Mouse (Mus musculus): ENCODE results near the gene Cyp2d9. TPM values are rescaled to one million over a fixed set of nuclear protein-coding genes. Genes with fewer than 3 reads are reported as not detected.

Gene Cyp2d9
- polyA plus RNA-seq, 1 experiment from 2014 or later, result not detected

GRCm38 (mm10) chr15:82404163-82404562 is 29.1 kb upstream of the Cyp2d9 start:
- Histone ChIP-seq H3K36me3 (ENCODE audit: control insufficient read depth, insufficient read depth, low read length) (no peaks in the 10 kb centered on the region), H3K9ac (ENCODE audit: low read length) (no peak overlapping the region), H3K4me1 (replicated peaks; ENCODE audit: control insufficient read depth, insufficient read depth, low read length) (no peaks in the 10 kb centered on the region), H3K27me3 (replicated peaks; ENCODE audit: control insufficient read depth, insufficient read depth, low read length) (no peaks in the 10 kb centered on the region), H3K9me3 (ENCODE audit: control insufficient read depth, low read length) (no peaks in the 10 kb centered on the region), H3K27ac (ENCODE audit: low read depth) (no peak overlapping the region), H3K4me3 (ENCODE audit: low read depth, low read length) (no peak overlapping the region), H3K4me2 (ENCODE audit: low read length) (no peak overlapping the region)
- DNase-seq (ENCODE audit: low spot score) (no peak), ATAC-seq (replicated peaks; ENCODE audit: low FRiP score, low TSS enrichment, low read depth) (no peak)
- 90% methylated on average over 3 of the region's 3 CpGs for WGBS

GRCm38 (mm10) chr15:82406981-82407380 is 26.3 kb upstream of the Cyp2d9 start, which contains the start of gene Cyp2d10:
Cyp2d10 (minus strand) TSS chr15:82407195.
- WGBS, result 91% methylated on average over 6 of the region's 6 CpGs
- ATAC-seq (replicated peaks; ENCODE audit: low FRiP score, low TSS enrichment, low read depth), result no peak
- Histone ChIP-seq H3K9ac (ENCODE audit: low read length) (no peak within 1 kb of the TSS), H3K9me3 (ENCODE audit: control insufficient read depth, low read length) (no peaks in the 10 kb centered on the region), H3K27me3 (replicated peaks; ENCODE audit: control insufficient read depth, insufficient read depth, low read length) (no peaks in the 10 kb centered on the region), H3K4me3 (ENCODE audit: low read depth, low read length) (no peak within 1 kb of the TSS), H3K27ac (ENCODE audit: low read depth) (no peak within 1 kb of the TSS), H3K4me2 (ENCODE audit: low read length) (no peak within 1 kb of the TSS), H3K4me1 (replicated peaks; ENCODE audit: control insufficient read depth, insufficient read depth, low read length) (no peaks in the 10 kb centered on the region), H3K36me3 (ENCODE audit: control insufficient read depth, insufficient read depth, low read length) (no peaks in the 10 kb centered on the region)
- no peak for DNase-seq (ENCODE audit: low spot score)

- WGBS, result 75% methylated on average over 4 of the region's 4 CpGs
- Histone ChIP-seq H3K9me3 (ENCODE audit: control insufficient read depth, low read length) (no peaks in the 10 kb centered on the region), H3K27ac (ENCODE audit: low read depth) (no peak overlapping the region), H3K36me3 (ENCODE audit: control insufficient read depth, insufficient read depth, low read length) (no peaks in the 10 kb centered on the region), H3K4me3 (ENCODE audit: low read depth, low read length) (no peak overlapping the region), H3K4me1 (replicated peaks; ENCODE audit: control insufficient read depth, insufficient read depth, low read length) (no peaks in the 10 kb centered on the region), H3K9ac (ENCODE audit: low read length) (no peak overlapping the region), H3K4me2 (ENCODE audit: low read length) (no peak overlapping the region), H3K27me3 (replicated peaks; ENCODE audit: control insufficient read depth, insufficient read depth, low read length) (no peaks in the 10 kb centered on the region)
- ATAC-seq (replicated peaks; ENCODE audit: low FRiP score, low TSS enrichment, low read depth) (no peak), DNase-seq (ENCODE audit: low spot score) (no peak)
These were observed 25.7 kb upstream of the Cyp2d9 start for GRCm38 (mm10) chr15:82407536-82407935.

GRCm38 (mm10) chr15:82416797-82417789 is 16.1 kb upstream of the Cyp2d9 start:
- 30% methylated on average over 16 of the region's 16 CpGs for WGBS
- H3K27me3 ChIP-seq (replicated peaks; ENCODE audit: control insufficient read depth, insufficient read depth, low read length), result no peaks in the 10 kb centered on the region
- no peaks in the 10 kb centered on the region for H3K4me1 ChIP-seq (replicated peaks; ENCODE audit: control insufficient read depth, insufficient read depth, low read length)
- no peaks in the 10 kb centered on the region for H3K9me3 ChIP-seq (ENCODE audit: control insufficient read depth, low read length)
- peak; percentile 80 for ATAC-seq (replicated peaks; ENCODE audit: low FRiP score, low TSS enrichment, low read depth)
- H3K4me3 ChIP-seq (ENCODE audit: low read depth, low read length), result no peak overlapping the region
- H3K36me3 ChIP-seq (ENCODE audit: control insufficient read depth, insufficient read depth, low read length), result no peaks in the 10 kb centered on the region
- no peak overlapping the region for H3K9ac ChIP-seq (ENCODE audit: low read length)
- H3K27ac ChIP-seq (ENCODE audit: low read depth), result no peak overlapping the region
- no peak overlapping the region for H3K4me2 ChIP-seq (ENCODE audit: low read length)
- DNase-seq (ENCODE audit: low spot score), result peak; percentile 71

- DNase-seq (ENCODE audit: low spot score) (no peak), ATAC-seq (replicated peaks; ENCODE audit: low FRiP score, low TSS enrichment, low read depth) (no peak)
- Histone ChIP-seq H3K9ac (ENCODE audit: low read length) (no peak overlapping the region), H3K4me2 (ENCODE audit: low read length) (no peak overlapping the region), H3K4me3 (ENCODE audit: low read depth, low read length) (no peak overlapping the region), H3K9me3 (ENCODE audit: control insufficient read depth, low read length) (no peaks in the 10 kb centered on the region), H3K36me3 (ENCODE audit: control insufficient read depth, insufficient read depth, low read length) (no peaks in the 10 kb centered on the region), H3K27ac (ENCODE audit: low read depth) (no peak overlapping the region), H3K27me3 (replicated peaks; ENCODE audit: control insufficient read depth, insufficient read depth, low read length) (no peaks in the 10 kb centered on the region), H3K4me1 (replicated peaks; ENCODE audit: control insufficient read depth, insufficient read depth, low read length) (no peaks in the 10 kb centered on the region)
- 60% methylated on average over 1 of the region's 1 CpGs for WGBS
These were observed 14.6 kb upstream of the Cyp2d9 start for GRCm38 (mm10) chr15:82418616-82419015.

- Histone ChIP-seq H3K27me3 (replicated peaks; ENCODE audit: control insufficient read depth, insufficient read depth, low read length) (no peaks in the 10 kb centered on the region), H3K4me2 (ENCODE audit: low read length) (no peak overlapping the region), H3K27ac (ENCODE audit: low read depth) (no peak overlapping the region), H3K36me3 (ENCODE audit: control insufficient read depth, insufficient read depth, low read length) (no peaks in the 10 kb centered on the region), H3K4me1 (replicated peaks; ENCODE audit: control insufficient read depth, insufficient read depth, low read length) (no peaks in the 10 kb centered on the region), H3K9ac (ENCODE audit: low read length) (no peak overlapping the region), H3K4me3 (ENCODE audit: low read depth, low read length) (no peak overlapping the region), H3K9me3 (ENCODE audit: control insufficient read depth, low read length) (no peaks in the 10 kb centered on the region)
- ATAC-seq (replicated peaks; ENCODE audit: low FRiP score, low TSS enrichment, low read depth) (no peak), DNase-seq (ENCODE audit: low spot score) (peak; percentile 38)
- WGBS, result 79% methylated on average over 4 of the region's 4 CpGs
These were observed 10.3 kb upstream of the Cyp2d9 start for GRCm38 (mm10) chr15:82422935-82423334.

GRCm38 (mm10) chr15:82423471-82423870 is 9.8 kb upstream of the Cyp2d9 start:
- H3K27ac ChIP-seq (ENCODE audit: low read depth), result no peak overlapping the region
- H3K4me2 ChIP-seq (ENCODE audit: low read length), result no peak overlapping the region
- H3K4me3 ChIP-seq (ENCODE audit: low read depth, low read length), result no peak overlapping the region
- WGBS, result 86% methylated on average over 3 of the region's 3 CpGs
- H3K27me3 ChIP-seq (replicated peaks; ENCODE audit: control insufficient read depth, insufficient read depth, low read length), result no peaks in the 10 kb centered on the region
- H3K36me3 ChIP-seq (ENCODE audit: control insufficient read depth, insufficient read depth, low read length), result no peaks in the 10 kb centered on the region
- H3K4me1 ChIP-seq (replicated peaks; ENCODE audit: control insufficient read depth, insufficient read depth, low read length), result no peaks in the 10 kb centered on the region
- no peak overlapping the region for H3K9ac ChIP-seq (ENCODE audit: low read length)
- ATAC-seq (replicated peaks; ENCODE audit: low FRiP score, low TSS enrichment, low read depth) (no peak), DNase-seq (ENCODE audit: low spot score) (no peak)
- H3K9me3 ChIP-seq (ENCODE audit: control insufficient read depth, low read length), result no peaks in the 10 kb centered on the region

GRCm38 (mm10) chr15:82433621-82434020 is 384 bp downstream of the Cyp2d9 start:
- Histone ChIP-seq H3K27me3 (replicated peaks; ENCODE audit: control insufficient read depth, insufficient read depth, low read length) (no peaks in the 10 kb centered on the region), H3K4me1 (replicated peaks; ENCODE audit: control insufficient read depth, insufficient read depth, low read length) (peaks cover 5% of the 10 kb centered on the region; the same call in 1 of the 2 replicates), H3K9me3 (ENCODE audit: control insufficient read depth, low read length) (no peaks in the 10 kb centered on the region), H3K36me3 (ENCODE audit: control insufficient read depth, insufficient read depth, low read length) (no peaks in the 10 kb centered on the region), H3K9ac (ENCODE audit: low read length) (no peak overlapping the region), H3K4me3 (ENCODE audit: low read depth, low read length) (no peak overlapping the region), H3K27ac (ENCODE audit: low read depth) (no peak overlapping the region), H3K4me2 (ENCODE audit: low read length) (no peak overlapping the region)
- 96% methylated on average over 3 of the region's 3 CpGs for WGBS
- no peak for DNase-seq (ENCODE audit: low spot score)
- no peak for ATAC-seq (replicated peaks; ENCODE audit: low FRiP score, low TSS enrichment, low read depth)

- no peak for DNase-seq (ENCODE audit: low spot score)
- 94% methylated on average over 3 of the region's 3 CpGs for WGBS
- peaks cover 5% of the 10 kb centered on the region; the same call in 1 of the 2 replicates for H3K4me1 ChIP-seq (replicated peaks; ENCODE audit: control insufficient read depth, insufficient read depth, low read length)
- ATAC-seq (replicated peaks; ENCODE audit: low FRiP score, low TSS enrichment, low read depth), result no peak
- no peak overlapping the region for H3K27ac ChIP-seq (ENCODE audit: low read depth)
- no peaks in the 10 kb centered on the region for H3K36me3 ChIP-seq (ENCODE audit: control insufficient read depth, insufficient read depth, low read length)
- no peak overlapping the region for H3K4me3 ChIP-seq (ENCODE audit: low read depth, low read length)
- H3K9me3 ChIP-seq (ENCODE audit: control insufficient read depth, low read length), result no peaks in the 10 kb centered on the region
- no peak overlapping the region for H3K4me2 ChIP-seq (ENCODE audit: low read length)
- H3K27me3 ChIP-seq (replicated peaks; ENCODE audit: control insufficient read depth, insufficient read depth, low read length), result no peaks in the 10 kb centered on the region
- no peak overlapping the region for H3K9ac ChIP-seq (ENCODE audit: low read length)
These were observed 1.3 kb downstream of the Cyp2d9 start for GRCm38 (mm10) chr15:82434541-82434940.

Measured in intestine, embryonic 14.5 days (tissue).